Mouse (Mus musculus): ENCODE data around the gene Enpp5.
A peak's percentile ranks its signal among the peaks of the same experiment; 100 is the strongest.

Enpp5 gene

GRCm38 (mm10) chr17:44091512-44091911 is 12.9 kb downstream of the Enpp5 start:
- DNase-seq (ENCODE audit: low spot score in 2 of 2) = no peak

- no peak for DNase-seq (ENCODE audit: low spot score in 2 of 2)
Measured at GRCm38 (mm10) chr17:44100486-44100885, 21.9 kb downstream of the Enpp5 start.

- no peak for DNase-seq (ENCODE audit: low spot score in 2 of 2)
Measured at GRCm38 (mm10) chr17:44100906-44101305, 22.3 kb downstream of the Enpp5 start.

- no peak for DNase-seq (ENCODE audit: low spot score in 2 of 2)
Measured at GRCm38 (mm10) chr17:44101961-44102360, 23.3 kb downstream of the Enpp5 start.

GRCm38 (mm10) chr17:44105287-44106138 is 26.9 kb downstream of the Enpp5 start, which contains the start of gene Enpp4:
Gene Enpp4, minus strand, starts transcription at chr17:44105809.
- DNase-seq (ENCODE audit: low spot score in 2 of 2) = peak; percentile 79 to 82

GRCm38 (mm10) chr17:44108331-44108730 is 29.7 kb downstream of the Enpp5 start:
- DNase-seq (ENCODE audit: low spot score in 2 of 2) = no peak

GRCm38 (mm10) chr17:44116584-44116983 is 38.0 kb downstream of the Enpp5 start:
- no peak for DNase-seq (ENCODE audit: low spot score in 2 of 2)

- no peak for DNase-seq (ENCODE audit: low spot score in 2 of 2)
Measured at GRCm38 (mm10) chr17:44117721-44118120, 39.1 kb downstream of the Enpp5 start.

- DNase-seq (ENCODE audit: low spot score in 2 of 2) = no peak
Measured at GRCm38 (mm10) chr17:44118231-44118630, 39.6 kb downstream of the Enpp5 start.

- DNase-seq (ENCODE audit: low spot score in 2 of 2) = no peak
Measured at GRCm38 (mm10) chr17:44121366-44122100, 42.9 kb downstream of the Enpp5 start.

- no peak for DNase-seq (ENCODE audit: low spot score in 2 of 2)
Measured at GRCm38 (mm10) chr17:44129092-44129750, 50.6 kb downstream of the Enpp5 start.

- peak; percentile 37 to 61 for DNase-seq (ENCODE audit: low spot score in 2 of 2)
Measured at GRCm38 (mm10) chr17:44130429-44130828, 51.8 kb downstream of the Enpp5 start.

GRCm38 (mm10) chr17:44134106-44134505 is 55.5 kb downstream of the Enpp5 start:
- no peak for DNase-seq (ENCODE audit: low spot score in 2 of 2)

GRCm38 (mm10) chr17:44134545-44134944 is 55.9 kb downstream of the Enpp5 start:
- DNase-seq (ENCODE audit: low spot score in 2 of 2) = no peak

GRCm38 (mm10) chr17:44136018-44136417 is 57.4 kb downstream of the Enpp5 start:
- no peak for DNase-seq (ENCODE audit: low spot score in 2 of 2)
